Mouse (Mus musculus): ENCODE measurements at regions not wholly inside any gene's neighbourhood (a gene's known extent, or its start where the extent isn't known, plus 50 kb on each side); places are given as distances from the start of the nearest gene placed in this dataset.

DNA sequence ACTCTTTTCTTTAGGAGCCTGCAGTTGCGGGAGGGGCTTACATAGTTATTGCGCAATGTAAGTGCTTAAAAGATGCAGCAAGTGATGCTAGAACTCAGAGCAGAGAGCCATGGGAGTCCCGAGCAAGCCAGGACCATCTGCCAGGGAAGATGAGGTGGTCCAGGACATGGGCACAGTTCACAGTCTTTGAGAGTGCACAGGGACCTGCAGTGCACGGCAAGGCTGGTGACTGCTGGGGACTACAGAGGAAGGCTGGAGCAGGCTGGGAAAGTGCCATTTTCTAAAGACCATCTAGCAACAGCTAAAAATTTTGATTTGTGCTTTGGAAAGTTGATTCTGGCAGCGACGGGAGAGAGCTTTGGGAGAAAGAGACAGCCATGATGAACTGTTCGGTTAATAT is 174.0 kb upstream of the Slc38a2 start:
- TF ChIP-seq CTCF (IDR thresholded peaks at IDR 0.05; ENCODE audit: borderline replicate concordance, control insufficient read depth, extremely low read depth, insufficient read depth, low read length, poor library complexity) (no peak), POLR2A (IDR thresholded peaks at IDR 0.05; ENCODE audit: control insufficient read depth, extremely low read depth, insufficient read depth, low read length, poor library complexity) (no peak)
